Mouse (Mus musculus): ENCODE measurements around the gene Jund. TPM values are rescaled to one million over a fixed set of nuclear protein-coding genes. Genes with fewer than 3 reads are reported as not detected.

Gene Jund
- polyA plus RNA-seq, 1 experiment from 2014 or later, result 117 TPM

GRCm38 (mm10) chr8:70748246-70749096 is 49.7 kb downstream of the Jund start:
- 88% methylated on average over 23 of the region's 23 CpGs for WGBS
- peaks cover 28% of the 10 kb centered on the region for H3K27me3 ChIP-seq (ENCODE audit: control insufficient read depth, insufficient read depth, low read length)

DNA sequence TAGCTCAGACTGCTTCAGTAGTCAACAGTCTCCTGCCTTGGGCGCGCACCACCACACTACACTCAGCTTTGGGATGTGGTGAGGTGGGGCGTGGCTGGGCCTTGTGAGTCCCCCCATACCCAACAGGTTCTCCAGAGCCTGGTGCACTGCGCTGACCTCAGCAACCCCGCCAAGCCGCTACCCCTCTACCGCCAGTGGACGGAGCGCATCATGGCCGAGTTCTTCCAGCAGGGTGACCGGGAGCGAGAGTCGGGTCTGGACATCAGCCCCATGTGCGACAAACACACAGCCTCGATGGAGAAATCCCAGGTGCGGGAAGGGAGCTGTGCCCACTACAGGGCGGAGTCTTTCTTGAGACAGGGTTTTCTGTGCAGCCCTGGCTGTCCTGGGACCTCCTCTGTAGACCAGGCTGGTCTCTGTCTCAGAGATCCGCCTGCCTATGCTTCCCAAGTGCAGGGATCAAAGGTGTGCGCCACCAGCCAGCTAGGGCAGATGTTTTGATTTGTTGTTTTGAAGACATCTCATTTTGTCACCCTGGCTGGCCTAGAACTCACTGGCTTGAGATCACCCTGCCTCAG is 50.4 kb downstream of the Jund start:
- ATAC-seq (ENCODE audit: low FRiP score, low TSS enrichment), result no peak
- 84% methylated on average over 19 of the region's 19 CpGs for WGBS

More at GRCm38 (mm10) chr8:70748246-70749096, 49.7 kb downstream of the Jund start:
- Histone ChIP-seq H3K36me3 (ENCODE audit: control insufficient read depth, insufficient read depth, low read length) (no peaks in the 10 kb centered on the region), H3K27ac (ENCODE audit: low read depth, low read length) (no peak overlapping the region), H3K9ac (ENCODE audit: low read depth, low read length) (no peak overlapping the region), H3K9me3 (ENCODE audit: control insufficient read depth, low read length) (no peaks in the 10 kb centered on the region), H3K4me3 (ENCODE audit: low read length) (no peak overlapping the region), H3K4me1 (ENCODE audit: control insufficient read depth, insufficient read depth, low read length) (peaks cover 25% of the 10 kb centered on the region), H3K4me2 (replicated peaks; ENCODE audit: low read depth, low read length) (no peak overlapping the region)
- no peak for ATAC-seq (ENCODE audit: low FRiP score, low TSS enrichment)

More for the DNA sequence above, 50.4 kb downstream of the Jund start:
- Histone ChIP-seq H3K4me3 (ENCODE audit: low read length) (no peak overlapping the region), H3K9me3 (ENCODE audit: control insufficient read depth, low read length) (no peaks in the 10 kb centered on the region), H3K27ac (ENCODE audit: low read depth, low read length) (no peak overlapping the region), H3K36me3 (ENCODE audit: control insufficient read depth, insufficient read depth, low read length) (no peaks in the 10 kb centered on the region), H3K4me2 (replicated peaks; ENCODE audit: low read depth, low read length) (no peak overlapping the region), H3K9ac (ENCODE audit: low read depth, low read length) (no peak overlapping the region), H3K27me3 (ENCODE audit: control insufficient read depth, insufficient read depth, low read length) (peaks cover 21% of the 10 kb centered on the region), H3K4me1 (ENCODE audit: control insufficient read depth, insufficient read depth, low read length) (peaks cover 22% of the 10 kb centered on the region)

Other genes starting within 250 kb of the Jund start
- 14.4 and 19.2 TPM in 2 replicates for gene Klhl26, start 222.0 kb upstream of the Jund start, polyA plus RNA-seq (2014; fragmentation: Nextera tagmentation; extraction: Ambion mirVana)
- 8.5 and 12.4 TPM in 2 replicates for gene Tmem59l, start 211.6 kb upstream of the Jund start, polyA plus RNA-seq (2014; fragmentation: Nextera tagmentation; extraction: Ambion mirVana)
- 26.7 and 34.8 TPM in 2 replicates for gene Crlf1, start 205.8 kb upstream of the Jund start, polyA plus RNA-seq (2014; fragmentation: Nextera tagmentation; extraction: Ambion mirVana)
- 129 and 151 TPM in 2 replicates for gene Rex1bd, start 192.2 kb upstream of the Jund start, polyA plus RNA-seq (2014; fragmentation: Nextera tagmentation; extraction: Ambion mirVana)
- gene Uba52, start 188.1 kb upstream of the Jund start, polyA plus RNA-seq (2014; fragmentation: Nextera tagmentation; extraction: Ambion mirVana), result 1,078 and 1,559 TPM in 2 replicates
- 252 and 291 TPM in 2 replicates for gene Fkbp8, start 171.2 kb upstream of the Jund start, polyA plus RNA-seq (2014; fragmentation: Nextera tagmentation; extraction: Ambion mirVana)
- gene Kxd1, start 171.0 kb upstream of the Jund start, polyA plus RNA-seq (2014; fragmentation: Nextera tagmentation; extraction: Ambion mirVana), result 70.0 and 70.9 TPM in 2 replicates
- gene Ell, start 159.5 kb upstream of the Jund start, polyA plus RNA-seq (2014; fragmentation: Nextera tagmentation; extraction: Ambion mirVana), result 12.9 and 22.4 TPM in 2 replicates
- 102 and 118 TPM in 2 replicates for gene Isyna1, start 104.6 kb upstream of the Jund start, polyA plus RNA-seq (2014; fragmentation: Nextera tagmentation; extraction: Ambion mirVana)
- 172 and 220 TPM in 2 replicates for gene Ssbp4, start 90.1 kb upstream of the Jund start, polyA plus RNA-seq (2014; fragmentation: Nextera tagmentation; extraction: Ambion mirVana)
- gene Lrrc25, start 82.8 kb upstream of the Jund start, polyA plus RNA-seq (2014; fragmentation: Nextera tagmentation; extraction: Ambion mirVana), result 1.1 and 1.4 TPM in 2 replicates
- 0.31 and 0.41 TPM in 2 replicates for gene Gdf15, start 66.5 kb upstream of the Jund start, polyA plus RNA-seq (2014; fragmentation: Nextera tagmentation; extraction: Ambion mirVana)
- gene Pgpep1, start 38.6 kb upstream of the Jund start, polyA plus RNA-seq (2014; fragmentation: Nextera tagmentation; extraction: Ambion mirVana), result 62.2 and 62.6 TPM in 2 replicates
- gene Lsm4, start 25.7 kb upstream of the Jund start, polyA plus RNA-seq (2014; fragmentation: Nextera tagmentation; extraction: Ambion mirVana), result 353 and 447 TPM in 2 replicates
- gene Iqcn, start 4.5 kb downstream of the Jund start, polyA plus RNA-seq (2014; fragmentation: Nextera tagmentation; extraction: Ambion mirVana), result 0.12 TPM in 1 of 2 replicates, not detected in the other
- gene Gm3336, start 19.6 kb downstream of the Jund start, polyA plus RNA-seq (2014; fragmentation: Nextera tagmentation; extraction: Ambion mirVana), result 0.23 and 0.73 TPM in 2 replicates
- gene Pde4c, start 24.8 kb downstream of the Jund start, polyA plus RNA-seq (2014; fragmentation: Nextera tagmentation; extraction: Ambion mirVana), result 2.5 and 4.0 TPM in 2 replicates
- gene Rab3a, start 55.7 kb downstream of the Jund start, polyA plus RNA-seq (2014; fragmentation: Nextera tagmentation; extraction: Ambion mirVana), result 14.3 and 16.4 TPM in 2 replicates
- 47.9 and 52.7 TPM in 2 replicates for gene Mpv17l2, start 62.0 kb downstream of the Jund start, polyA plus RNA-seq (2014; fragmentation: Nextera tagmentation; extraction: Ambion mirVana)
- 33.3 and 49.1 TPM in 2 replicates for gene Pik3r2, start 77.8 kb downstream of the Jund start, polyA plus RNA-seq (2014; fragmentation: Nextera tagmentation; extraction: Ambion mirVana)
- 13.4 and 17.2 TPM in 2 replicates for gene Mast3, start 106.1 kb downstream of the Jund start, polyA plus RNA-seq (2014; fragmentation: Nextera tagmentation; extraction: Ambion mirVana)
- gene Il12rb1, start 109.5 kb downstream of the Jund start, polyA plus RNA-seq (2014; fragmentation: Nextera tagmentation; extraction: Ambion mirVana), result not detected in 2 replicates
- gene Arrdc2, start 140.8 kb downstream of the Jund start, polyA plus RNA-seq (2014; fragmentation: Nextera tagmentation; extraction: Ambion mirVana), result 4.7 and 5.7 TPM in 2 replicates
- 2.5 and 2.6 TPM in 2 replicates for gene Kcnn1, start 164.3 kb downstream of the Jund start, polyA plus RNA-seq (2014; fragmentation: Nextera tagmentation; extraction: Ambion mirVana)
- 117 and 142 TPM in 2 replicates for gene Ccdc124, start 175.0 kb downstream of the Jund start, polyA plus RNA-seq (2014; fragmentation: Nextera tagmentation; extraction: Ambion mirVana)
- gene Slc5a5, start 193.8 kb downstream of the Jund start, polyA plus RNA-seq (2014; fragmentation: Nextera tagmentation; extraction: Ambion mirVana), result 0.09 and 0.19 TPM in 2 replicates
- gene Rpl18a, start 198.5 kb downstream of the Jund start, polyA plus RNA-seq (2014; fragmentation: Nextera tagmentation; extraction: Ambion mirVana), result 5,375 and 6,285 TPM in 2 replicates
- gene Map1s, start 207.0 kb downstream of the Jund start, polyA plus RNA-seq (2014; fragmentation: Nextera tagmentation; extraction: Ambion mirVana), result 32.1 and 43.4 TPM in 2 replicates